Mouse (Mus musculus) telencephalon, adult 2 months (tissue): Measurements from ENCODE around the gene Piwil4.
"Not testable (repeated sequence)": the region's sequence is repeated elsewhere in the genome, so short reads cannot be mapped to it uniquely, and the experiment has no call there.

Source experiments
- DNase-seq: peaks from one replicate; pipeline ENCODE4 v3.0.0-alpha.2; 2011; ENCODE audit warnings: low read depth, low spot score

The Piwil4 gene

DNA sequence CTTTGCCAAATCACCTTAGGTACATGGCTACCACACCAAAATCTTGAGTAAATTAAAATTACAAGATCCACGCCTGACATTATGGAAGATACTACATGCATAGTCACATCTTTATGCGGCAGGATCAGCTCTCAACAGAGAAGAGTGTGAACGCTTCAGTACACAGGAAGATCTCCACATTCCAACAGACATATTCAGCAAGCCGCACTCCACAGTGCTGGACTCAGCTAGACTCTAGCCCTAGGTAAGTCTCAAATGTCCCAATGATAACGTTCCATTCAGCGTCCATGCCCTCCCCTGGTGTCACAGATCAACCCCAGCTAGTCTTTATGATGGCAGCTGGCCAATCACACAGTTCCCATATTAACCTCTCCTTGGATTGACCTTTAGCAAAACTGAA lies 14.5 kb downstream of the Piwil4 start:
- DNase-seq, result no peak

GRCm38 (mm10) chr9:14724755-14725420 lies 15.6 kb downstream of the Piwil4 start:
- no peak for DNase-seq

DNA sequence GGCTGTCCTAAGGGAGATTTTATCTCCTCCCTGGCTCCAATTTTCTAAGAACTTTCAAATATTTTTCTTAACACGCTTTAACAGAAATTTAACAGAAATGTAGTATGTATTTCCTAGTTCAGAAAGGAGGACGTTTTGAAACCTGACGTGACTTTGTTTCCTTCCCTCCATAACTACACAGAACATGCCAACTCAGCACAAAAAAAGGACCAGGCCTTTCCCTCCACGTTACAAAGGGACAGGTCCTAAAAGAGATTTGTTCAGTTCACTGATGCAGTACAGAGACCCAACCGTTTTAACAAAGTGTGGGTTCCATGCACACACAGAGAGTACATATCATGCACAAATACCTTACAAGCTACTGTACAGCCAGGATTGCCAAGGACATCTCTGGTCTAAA lies 18.9 kb downstream of the Piwil4 start:
- no peak for DNase-seq

GRCm38 (mm10) chr9:14720384-14720783 lies 20.1 kb downstream of the Piwil4 start:
- DNase-seq, result no peak

DNA sequence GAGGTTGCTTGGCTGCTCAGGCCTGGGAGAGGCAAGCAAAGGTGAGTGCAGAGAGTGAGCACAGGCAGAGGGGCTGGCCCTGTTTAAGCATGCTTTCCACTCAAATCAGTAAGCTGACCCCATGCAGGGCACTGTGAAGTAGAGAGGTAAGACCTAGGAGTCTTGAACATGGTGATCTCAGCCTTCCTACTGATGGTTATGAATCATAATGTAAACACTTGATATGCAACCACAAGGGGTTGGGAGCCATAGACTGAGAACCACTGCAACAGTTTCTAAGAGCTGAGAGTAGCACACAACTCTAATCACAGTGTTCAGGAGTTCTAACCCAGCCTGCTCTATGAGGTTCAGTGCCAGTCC lies 22.2 kb downstream of the Piwil4 start:
- DNase-seq, result no peak

GRCm38 (mm10) chr9:14717689-14718331 lies 22.7 kb downstream of the Piwil4 start:
- DNase-seq, result no peak

DNA sequence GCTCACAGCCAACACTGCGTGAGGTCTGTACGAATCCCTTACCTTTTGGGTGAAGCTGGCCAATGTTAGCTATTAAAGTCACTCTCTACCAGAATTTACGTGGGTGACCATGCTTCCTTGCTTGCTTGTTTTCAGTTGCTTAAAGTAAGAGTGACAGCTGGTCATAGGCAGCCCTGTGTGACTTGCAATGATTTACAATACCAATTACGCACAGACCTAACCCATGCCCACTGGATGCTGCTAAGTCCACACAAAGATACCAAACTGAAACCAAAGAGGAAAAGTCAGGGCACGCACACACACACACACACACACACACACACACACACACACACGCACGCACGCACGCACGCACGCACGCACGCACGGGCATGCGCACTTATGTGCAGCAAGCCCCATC lies 25.3 kb downstream of the Piwil4 start:
- no peak for DNase-seq

- no peak for DNase-seq
These were observed 29.6 kb downstream of the Piwil4 start for GRCm38 (mm10) chr9:14710910-14711309.

GRCm38 (mm10) chr9:14705321-14706162 lies 35.0 kb downstream of the Piwil4 start:
- DNase-seq, result peak; percentile 69

DNA sequence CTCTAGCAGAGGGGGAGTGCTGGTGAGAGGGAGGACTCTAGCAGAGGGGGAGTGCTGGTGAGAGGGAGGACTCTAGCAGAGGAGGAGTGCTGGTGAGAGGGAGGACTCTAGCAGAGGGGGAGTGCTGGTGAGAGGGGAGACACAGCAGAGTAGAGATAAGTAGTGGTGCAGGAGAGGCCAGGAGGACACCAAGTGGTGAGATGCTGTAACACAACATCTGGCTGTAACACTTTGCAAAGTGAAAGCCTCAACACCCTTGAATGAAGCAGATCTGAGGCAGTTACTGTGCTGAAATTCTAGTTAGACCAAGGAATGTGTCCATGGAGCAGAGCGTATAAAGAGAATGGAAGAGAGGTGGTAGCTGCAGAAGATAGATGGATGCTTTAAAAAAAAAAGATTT lies 39.7 kb downstream of the Piwil4 start:
- DNase-seq, result not testable (repeated sequence)

DNA sequence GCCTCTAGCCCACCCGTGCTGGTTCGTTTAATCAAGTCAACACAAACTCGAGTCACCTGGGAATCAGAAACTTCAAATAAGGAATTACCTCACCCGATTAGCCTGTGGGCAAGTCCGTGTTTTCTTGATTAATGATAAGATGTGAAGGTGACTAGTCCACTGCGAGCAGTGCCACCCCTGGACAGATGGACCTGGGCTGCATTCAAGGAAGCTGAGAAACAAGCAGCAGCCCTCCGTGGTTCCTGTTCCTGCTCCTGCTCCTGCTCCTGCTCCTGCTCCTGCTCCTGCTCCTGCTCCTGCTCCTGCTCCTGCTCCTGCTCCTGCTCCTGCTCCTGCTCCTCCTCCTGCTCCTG lies 41.3 kb downstream of the Piwil4 start:
- no peak for DNase-seq

GRCm38 (mm10) chr9:14698582-14699287 lies 41.8 kb downstream of the Piwil4 start:
- peak; percentile 66 for DNase-seq

DNA sequence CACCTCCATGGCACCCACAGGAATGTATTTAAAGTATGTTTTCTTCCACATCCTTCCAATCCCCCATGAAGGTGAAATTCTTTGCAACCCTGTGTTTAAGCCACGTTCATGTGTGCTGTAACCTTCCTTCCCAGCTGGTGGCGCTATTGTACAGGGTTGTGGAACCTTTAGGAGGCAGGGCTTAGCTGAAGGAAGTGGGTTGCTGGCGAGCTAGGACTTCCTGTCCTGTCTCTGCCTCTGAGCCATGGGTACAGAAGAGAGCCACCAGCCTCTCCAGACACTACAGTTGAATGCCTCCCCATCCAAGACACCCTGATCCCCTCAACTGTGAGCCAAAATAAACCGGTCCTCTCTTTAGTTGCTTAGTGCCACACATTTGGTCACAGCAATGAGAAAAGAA lies 42.6 kb downstream of the Piwil4 start:
- DNase-seq, result no peak

- no peak for DNase-seq
These were observed 51.0 kb downstream of the Piwil4 start for GRCm38 (mm10) chr9:14689376-14690108.

- no peak for DNase-seq
These were observed 56.2 kb downstream of the Piwil4 start for GRCm38 (mm10) chr9:14684363-14684762.

GRCm38 (mm10) chr9:14682741-14683140 lies 57.8 kb downstream of the Piwil4 start:
- no peak for DNase-seq

DNA sequence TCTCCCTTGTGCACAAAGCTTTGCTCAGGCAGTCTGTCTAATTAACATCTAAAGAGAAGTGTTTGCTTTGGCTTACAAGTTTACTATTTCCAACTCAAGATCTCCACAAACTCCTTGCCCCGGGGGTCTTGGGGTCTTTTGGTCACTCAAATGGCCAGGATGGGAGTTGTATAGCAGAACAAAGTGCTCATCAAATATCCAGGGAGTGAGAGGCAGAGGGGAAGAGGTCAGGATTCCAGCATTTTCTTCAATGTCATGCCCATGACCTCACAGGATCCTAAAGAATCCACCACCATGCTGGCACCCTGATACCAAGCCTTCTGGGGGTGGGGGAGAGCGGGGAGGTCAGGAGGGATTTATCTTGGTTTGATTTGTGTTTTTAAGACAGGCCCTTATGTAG lies 59.9 kb downstream of the Piwil4 start:
- DNase-seq, result no peak

DNA sequence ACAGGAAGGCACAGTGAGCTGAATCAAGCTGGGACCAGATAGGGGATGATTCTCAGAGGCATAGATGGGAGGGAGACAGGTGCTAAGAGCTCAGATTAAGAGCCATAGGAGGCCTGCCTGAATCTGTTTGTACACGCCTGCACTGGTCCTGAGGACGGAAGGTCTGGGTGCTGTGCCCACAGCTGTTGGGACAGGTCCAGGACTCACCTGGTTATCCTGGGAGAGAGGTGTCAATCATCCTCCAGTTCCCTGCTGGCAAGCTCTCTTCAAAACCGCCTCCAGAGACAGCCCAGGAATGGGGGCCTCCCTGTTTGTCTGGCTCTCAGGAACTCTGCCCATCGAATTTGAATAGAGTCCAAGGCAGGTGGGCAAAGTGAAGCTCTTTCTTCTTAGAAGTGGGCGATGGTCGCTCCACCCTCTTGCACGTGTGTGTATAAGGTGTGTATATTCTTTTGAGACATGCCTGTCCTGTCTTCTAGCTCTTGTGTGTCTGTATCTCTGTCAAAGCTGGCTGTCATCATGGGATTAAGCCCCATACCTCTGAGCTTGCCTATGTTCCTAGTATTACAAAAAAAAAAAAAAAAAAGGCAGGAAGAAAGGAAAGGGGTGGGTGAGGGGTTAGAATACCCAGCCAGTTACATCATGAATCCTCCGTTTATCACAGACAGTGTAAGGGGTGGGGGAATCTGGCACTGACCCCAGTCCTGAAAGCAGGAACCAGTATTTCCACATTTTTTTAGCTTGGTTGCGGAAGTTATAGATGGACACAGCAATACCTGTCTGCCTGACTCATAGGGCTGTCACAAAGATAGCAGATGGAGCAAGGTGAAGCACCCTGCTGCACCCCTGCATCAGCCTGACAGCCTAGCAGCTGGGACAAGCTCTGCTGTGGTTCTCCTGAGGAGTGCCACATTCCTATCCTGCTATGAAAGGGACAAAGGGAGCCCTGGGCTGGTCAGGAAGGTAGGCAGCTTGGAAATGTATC lies 64.5 kb downstream of the Piwil4 start:
- DNase-seq, result no peak

DNA sequence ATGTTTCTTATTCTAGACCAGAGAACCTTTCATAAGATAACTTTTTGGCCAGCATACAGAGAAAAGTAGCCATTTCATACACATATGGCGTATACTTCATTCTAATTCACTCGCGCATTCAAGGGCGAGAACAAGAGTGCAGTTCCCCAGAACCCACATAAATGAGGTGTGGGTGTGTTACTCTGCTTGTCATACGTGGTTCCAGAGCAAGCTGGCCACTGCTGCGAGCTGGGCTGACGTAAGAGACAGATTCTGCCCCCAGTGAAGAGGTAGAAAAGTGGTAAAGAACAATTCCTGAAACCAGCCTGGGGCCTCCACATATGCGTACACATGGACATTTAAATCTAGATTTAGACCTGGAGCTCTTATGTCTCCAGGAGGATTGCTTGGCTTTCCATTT lies 66.0 kb downstream of the Piwil4 start:
- no peak for DNase-seq

DNA sequence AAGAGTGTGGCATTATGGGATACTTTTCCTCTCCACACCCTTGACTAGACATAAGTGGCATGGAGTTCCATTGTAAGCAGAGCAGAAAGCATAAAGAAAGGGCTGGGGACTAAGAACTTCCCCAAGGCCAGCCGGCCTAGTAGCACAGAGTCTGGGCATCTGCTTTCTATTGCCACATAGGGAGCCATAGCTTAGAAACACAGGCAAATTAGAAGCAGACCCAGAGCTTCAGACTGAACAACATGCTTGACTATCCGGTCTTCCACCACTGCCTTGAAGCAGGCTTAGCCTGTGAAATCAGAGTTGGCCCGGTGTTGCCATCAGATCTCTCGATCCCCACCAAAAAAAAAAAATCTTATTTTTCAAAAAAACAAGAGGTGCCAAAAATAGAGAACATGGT lies 67.4 kb downstream of the Piwil4 start:
- no peak for DNase-seq
